Mouse (Mus musculus) cerebellum, adult 11-12 months (tissue): ENCODE data around the gene Gm21828.
"Not testable (repeated sequence)": the region's sequence is repeated elsewhere in the genome, so short reads cannot be mapped to it uniquely, and the experiment has no call there.

Source experiments
- DNase-seq: peaks from one replicate; pipeline ENCODE4 v3.0.0; 2022

The Gm21828 gene

GRCm38 (mm10) chrY:13223828-13224227, at the start of gene Gm21828:
Gene Gm21828, minus strand, starts transcription at chrY:13223928.
- not testable (repeated sequence) for DNase-seq

GRCm38 (mm10) chrY:13252091-13252490, 28.4 kb upstream of the Gm21828 start, which contains the start of the genes Gm21440 and Gm21454:
Gene Gm21440, plus strand, starts transcription at chrY:13252391.
Gene Gm21454, plus strand, starts transcription at chrY:13252442.
- not testable (repeated sequence) for DNase-seq
